Mouse (Mus musculus) ES-Bruce4 (cell line): ENCODE results near the gene Flt3l. TPM values are rescaled to one million over a fixed set of nuclear protein-coding genes. Genes with fewer than 3 reads are reported as not detected.

Experiments
- H3K27ac ChIP-seq: 2 replicates; pipeline ENCODE4 v1.5.1; 2012; ENCODE audit warnings: low read length, inconsistent platforms; ENCODE audit not compliant: insufficient read depth
- H3K27me3 ChIP-seq: 2 replicates; pipeline ENCODE4 v1.6.1; 2012; ENCODE audit warnings: mild to moderate bottlenecking, low read length, inconsistent platforms; ENCODE audit not compliant: control insufficient read depth, poor library complexity, insufficient read depth, severe bottlenecking
- H3K36me3 ChIP-seq: 2 replicates; pipeline ENCODE4 v1.6.1; 2012; ENCODE audit warnings: inconsistent platforms, mild to moderate bottlenecking, low read length, moderate library complexity; ENCODE audit not compliant: control insufficient read depth, poor library complexity, insufficient read depth, severe bottlenecking
- H3K4me1 ChIP-seq: one replicate; pipeline ENCODE4 v1.8.1; 2011; ENCODE audit warnings: low read length; ENCODE audit not compliant: control insufficient read depth, insufficient read depth
- H3K4me3 ChIP-seq: 2 replicates; pipeline ENCODE4 v1.5.1; 2011; ENCODE audit warnings: low read depth, mild to moderate bottlenecking, low read length
- H3K9ac ChIP-seq: 2 replicates; pipeline ENCODE4 v1.6.1; 2012; ENCODE audit warnings: low read depth, mild to moderate bottlenecking, inconsistent platforms; ENCODE audit not compliant: poor library complexity, severe bottlenecking
- H3K9me3 ChIP-seq: replicated peaks from 2 replicates; pipeline ENCODE4 v1.6.1; 2012; ENCODE audit warnings: mild to moderate bottlenecking, low read length, inconsistent platforms; ENCODE audit not compliant: control insufficient read depth, poor library complexity, insufficient read depth, severe bottlenecking
- CTCF ChIP-seq: IDR thresholded peaks from one replicate; pipeline ENCODE4 v1.8.1; 2011; ENCODE audit warnings: low read depth, low read length
- EP300 ChIP-seq: IDR thresholded peaks from 2 replicates; pipeline ENCODE4 v1.6.1; 2011; ENCODE audit warnings: low read depth, low read length; ENCODE audit not compliant: insufficient read depth
- POLR2A ChIP-seq: IDR thresholded peaks from one replicate; pipeline ENCODE4 v1.8.1; 2011; ENCODE audit warnings: low read length; ENCODE audit not compliant: insufficient read depth
- polyA plus RNA-seq: library from polyadenylated mRNA; stranded (reverse); fragments of >200 nt; gene quantifications from 2 replicates; pipeline ENCODE4 v1.2.4, GENCODE M21; 2011; ENCODE audit warnings: low read depth; ENCODE audit not compliant: missing spikeins, insufficient read depth, insufficient read length

Flt3l gene
- polyA plus RNA-seq, 1 experiment, result 3.0 TPM

DNA sequence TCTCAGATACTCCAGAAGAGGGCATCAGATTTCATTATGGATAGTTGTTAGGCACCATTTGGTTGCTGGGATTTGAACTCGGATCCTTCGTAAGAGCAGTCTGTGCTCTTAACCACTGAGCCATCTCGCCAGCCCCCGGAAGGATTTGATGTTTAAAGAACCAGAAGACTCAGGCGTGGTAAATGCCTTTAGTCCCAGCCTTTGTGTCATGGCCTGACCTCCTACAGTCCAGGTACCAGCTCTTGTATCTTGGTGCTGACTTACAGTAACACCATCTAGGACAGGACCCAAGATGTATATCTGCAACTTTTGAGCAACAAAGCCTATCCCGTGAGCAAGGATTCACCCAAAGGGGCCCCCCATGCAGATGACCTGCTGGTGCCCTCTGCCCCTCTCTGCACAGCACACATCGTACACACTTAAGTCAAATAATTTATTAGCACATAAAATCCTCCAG lies 11.1 kb downstream of the Flt3l start:
- peaks cover 66% of the 10 kb centered on the region for H3K36me3 ChIP-seq
- H3K27me3 ChIP-seq, result no peaks in the 10 kb centered on the region
- no peak for TF ChIP-seq EP300
- no peak for TF ChIP-seq CTCF
- TF ChIP-seq POLR2A, result peak; percentile 42
- H3K27ac ChIP-seq, result peak overlapping the region; percentile 96
- H3K4me1 ChIP-seq, result peaks cover 2% of the 10 kb centered on the region
- H3K9ac ChIP-seq, result peak overlapping the region; percentile 99
- no peaks in the 10 kb centered on the region for H3K9me3 ChIP-seq
- peak overlapping the region; percentile 96 for H3K4me3 ChIP-seq

DNA sequence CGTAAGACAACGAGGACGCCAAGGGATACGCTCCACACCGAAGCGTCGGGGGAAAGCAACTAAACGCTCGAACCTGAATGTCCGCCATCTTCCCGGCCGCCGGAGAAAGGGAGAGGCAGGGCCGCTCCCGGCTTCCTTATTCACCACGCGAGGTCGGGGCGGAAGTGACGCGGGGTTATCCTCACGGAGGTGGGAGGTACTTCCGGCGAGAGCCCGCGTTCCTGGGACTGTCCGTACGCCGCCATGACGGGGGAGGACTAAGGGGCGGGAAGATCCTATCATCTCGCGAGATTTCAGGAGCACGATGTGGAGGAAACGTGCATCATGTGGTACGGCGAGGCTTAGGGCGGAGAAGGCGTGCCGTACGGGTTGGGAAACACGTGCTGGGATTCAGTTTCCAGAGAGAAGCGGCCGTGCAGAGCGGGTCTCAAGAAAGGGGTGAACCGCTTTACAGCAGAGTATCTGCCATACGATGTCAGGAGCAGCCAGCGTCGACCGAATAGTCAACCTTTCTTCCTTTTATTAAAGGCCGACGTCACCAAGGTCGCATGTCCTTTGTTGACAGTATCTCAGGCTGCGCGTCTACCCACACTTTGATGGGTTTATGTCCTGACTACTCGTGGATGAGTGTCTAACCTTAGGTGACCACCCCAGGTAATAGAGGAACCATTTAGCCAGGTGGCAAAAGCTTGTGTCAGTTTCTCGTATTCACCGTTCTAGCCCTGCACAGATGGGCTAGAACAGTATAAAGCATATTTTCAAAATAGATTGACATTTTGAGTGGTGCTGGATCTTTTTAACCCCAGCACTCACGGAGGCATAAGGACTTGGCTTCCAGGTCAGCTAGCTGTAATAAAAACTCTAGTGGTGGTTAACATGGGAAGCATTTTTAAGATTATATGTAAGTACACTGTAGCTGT lies 11.7 kb downstream of the Flt3l start, which contains the start of gene Rps11:
Gene Rps11, minus strand, starts transcription at position 216 of the 920 bp plus-strand sequence.
- H3K4me1 ChIP-seq, result peaks cover 2% of the 10 kb centered on the region
- peak within 1 kb of the TSS; percentile 96 for H3K27ac ChIP-seq

DNA sequence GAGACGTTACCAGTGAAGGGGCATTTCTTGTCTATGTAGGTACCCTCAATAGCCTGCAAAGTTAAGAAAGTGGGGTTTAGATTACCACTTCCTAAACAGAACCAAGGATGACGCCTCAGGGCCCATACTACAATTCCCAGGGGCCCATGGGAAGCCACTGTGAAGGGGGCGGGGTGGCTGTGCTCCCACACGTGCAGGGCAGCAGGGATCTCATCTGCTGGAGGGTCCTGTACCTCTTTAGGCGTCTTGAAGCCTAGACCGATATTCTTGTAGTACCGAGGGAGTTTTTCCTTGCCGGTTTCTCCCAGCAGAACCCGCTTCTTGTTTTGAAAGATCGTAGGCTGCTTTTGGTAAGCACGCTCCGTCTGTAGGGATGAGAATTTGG lies 13.1 kb downstream of the Flt3l start:
- Histone ChIP-seq H3K9me3 (no peaks in the 10 kb centered on the region), H3K9ac (peak overlapping the region; percentile 90), H3K27me3 (no peaks in the 10 kb centered on the region), H3K4me3 (peak overlapping the region; percentile 91), H3K27ac (peak overlapping the region; percentile 78), H3K36me3 (peaks cover 69% of the 10 kb centered on the region), H3K4me1 (peaks cover 2% of the 10 kb centered on the region)
- TF ChIP-seq EP300 (no peak), POLR2A (no peak)

More for the DNA sequence above, 11.7 kb downstream of the Flt3l start, which contains the start of gene Rps11:
- H3K27me3 ChIP-seq, result no peaks in the 10 kb centered on the region
- TF ChIP-seq EP300 (0 out of 2 replicates have a peak, but pooled peaks have one; percentile 54), CTCF (no peak), POLR2A (peak; percentile 72)
- peak within 1 kb of the TSS; percentile 96 for H3K4me3 ChIP-seq
- H3K9me3 ChIP-seq, result no peaks in the 10 kb centered on the region
- peak within 1 kb of the TSS; percentile 99 for H3K9ac ChIP-seq
- peaks cover 70% of the 10 kb centered on the region for H3K36me3 ChIP-seq

DNA sequence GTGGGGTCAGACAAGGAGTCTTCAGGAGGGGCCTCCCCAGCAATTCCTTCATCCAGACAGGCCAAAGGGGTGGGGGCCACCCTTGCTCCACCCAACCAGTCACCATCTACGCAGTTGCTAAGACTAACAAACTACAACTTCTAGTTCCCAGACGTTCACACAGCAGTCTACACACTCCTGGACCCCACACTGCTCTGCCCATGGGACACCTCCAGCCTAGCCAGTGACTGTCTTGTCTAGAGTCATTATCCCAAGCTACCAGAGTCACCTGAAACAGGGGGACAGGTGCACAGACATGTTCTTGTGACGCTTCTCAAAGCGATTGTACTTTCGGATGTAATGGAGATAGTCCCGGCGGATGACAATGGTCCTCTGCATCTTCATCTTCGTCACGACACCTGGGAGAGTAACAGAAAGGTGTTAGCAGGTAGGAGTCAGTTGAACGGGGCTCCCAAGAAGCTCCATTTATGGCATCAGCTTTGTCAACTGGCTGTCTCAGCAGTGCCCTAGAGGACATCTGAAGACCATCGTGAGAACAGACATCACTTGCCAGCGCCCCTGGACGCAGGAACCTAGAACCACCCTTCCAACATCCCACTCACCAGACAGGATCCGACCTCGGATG lies 13.6 kb downstream of the Flt3l start:
- Histone ChIP-seq H3K9ac (peak overlapping the region; percentile 90), H3K9me3 (no peaks in the 10 kb centered on the region), H3K4me3 (peak overlapping the region; percentile 91), H3K27me3 (no peaks in the 10 kb centered on the region), H3K27ac (peak overlapping the region; percentile 78), H3K4me1 (peaks cover 2% of the 10 kb centered on the region), H3K36me3 (peaks cover 64% of the 10 kb centered on the region)
- TF ChIP-seq EP300 (no peak), POLR2A (no peak), CTCF (no peak)

DNA sequence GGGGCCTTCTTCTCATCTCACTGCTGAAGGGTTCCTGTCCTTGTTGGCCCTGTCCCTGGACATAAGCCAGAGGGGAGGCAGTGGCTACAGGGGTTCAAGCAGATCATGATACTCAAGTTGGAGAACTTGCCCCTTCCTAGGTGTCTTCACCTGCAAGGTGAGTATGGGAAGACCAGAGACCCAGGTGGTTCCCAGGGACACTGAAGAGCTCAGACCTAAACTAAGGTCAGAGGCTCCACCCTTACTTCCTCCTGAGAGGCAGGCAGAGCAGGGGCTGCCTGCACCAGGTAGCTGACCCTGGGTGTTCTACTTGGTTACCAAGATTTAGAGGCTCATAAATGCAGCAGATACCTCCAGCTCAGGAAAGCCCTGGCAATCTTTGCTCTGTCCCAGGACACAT lies 14.3 kb downstream of the Flt3l start:
- Histone ChIP-seq H3K9ac (peak overlapping the region; percentile 90; the same call in 1 of the 2 replicates), H3K4me3 (0 out of 2 replicates have a peak overlapping the region, but pooled peaks have one; percentile 4), H3K27me3 (no peaks in the 10 kb centered on the region), H3K27ac (peak overlapping the region; percentile 52), H3K36me3 (peaks cover 57% of the 10 kb centered on the region), H3K9me3 (no peaks in the 10 kb centered on the region), H3K4me1 (peaks cover 2% of the 10 kb centered on the region)
- TF ChIP-seq CTCF (no peak), EP300 (no peak), POLR2A (no peak)

DNA sequence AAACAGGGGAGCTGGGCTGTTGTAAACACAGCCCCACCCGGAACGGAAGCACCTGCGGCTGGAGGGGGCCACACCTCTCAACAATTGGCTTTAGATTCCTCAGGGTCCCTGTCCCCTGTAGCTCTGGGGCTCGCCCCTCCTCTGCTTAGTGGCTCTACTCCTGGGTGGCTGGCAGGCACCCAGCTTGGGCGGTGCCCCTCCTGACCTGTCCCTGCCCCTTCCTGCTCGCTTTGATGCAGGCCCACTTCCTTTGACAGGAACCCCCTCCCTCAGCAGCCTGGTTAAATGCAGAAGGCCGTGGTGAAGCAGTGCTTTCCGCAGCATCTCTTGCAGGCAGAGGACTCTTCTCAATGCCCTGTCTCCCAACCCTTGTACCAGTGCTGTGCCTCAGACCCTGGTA lies 14.8 kb downstream of the Flt3l start:
- H3K27me3 ChIP-seq, result no peaks in the 10 kb centered on the region
- H3K4me1 ChIP-seq, result peaks cover 2% of the 10 kb centered on the region
- peaks cover 51% of the 10 kb centered on the region for H3K36me3 ChIP-seq
- TF ChIP-seq CTCF, result no peak
- TF ChIP-seq EP300, result peak; percentile 57; the same call in 1 of the 2 replicates
- no peaks in the 10 kb centered on the region for H3K9me3 ChIP-seq
- H3K4me3 ChIP-seq, result 0 out of 2 replicates have a peak overlapping the region, but pooled peaks have one; percentile 4
- H3K27ac ChIP-seq, result peak overlapping the region; percentile 52
- H3K9ac ChIP-seq, result peak overlapping the region; percentile 90; the same call in 1 of the 2 replicates
